Mouse (Mus musculus): ENCODE data around the gene Gimap3.

The Gimap3 gene

DNA sequence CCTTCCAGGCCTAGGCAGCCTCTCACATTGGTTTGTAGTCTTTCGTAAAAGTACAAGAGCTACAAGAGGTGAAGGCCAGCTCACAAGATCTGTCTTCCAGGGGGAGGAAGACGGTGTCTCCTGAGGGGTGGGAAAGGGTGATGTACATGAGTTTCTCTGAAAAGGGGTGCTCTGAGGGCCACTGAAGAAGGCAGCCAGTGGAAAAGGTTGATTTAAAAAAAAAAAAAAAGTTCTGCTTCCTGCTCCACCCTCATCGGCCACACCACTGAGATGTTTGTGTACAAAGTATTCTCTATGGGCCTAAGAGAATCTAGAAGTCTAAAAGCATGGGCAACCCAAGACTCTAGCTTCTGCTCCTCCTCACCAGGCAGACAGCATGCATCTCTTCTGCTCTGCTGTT, at the start of gene Gimap3:
TSS of gene Gimap3 (minus strand) at position 156 of the 400 bp plus-strand sequence.
- in situ Hi-C loops (cut with MboI) = loop anchor here (5.0 kb wide), 1 partner anchor 123 kb away; the partner anchor contains the start of gene Gimap8

DNA sequence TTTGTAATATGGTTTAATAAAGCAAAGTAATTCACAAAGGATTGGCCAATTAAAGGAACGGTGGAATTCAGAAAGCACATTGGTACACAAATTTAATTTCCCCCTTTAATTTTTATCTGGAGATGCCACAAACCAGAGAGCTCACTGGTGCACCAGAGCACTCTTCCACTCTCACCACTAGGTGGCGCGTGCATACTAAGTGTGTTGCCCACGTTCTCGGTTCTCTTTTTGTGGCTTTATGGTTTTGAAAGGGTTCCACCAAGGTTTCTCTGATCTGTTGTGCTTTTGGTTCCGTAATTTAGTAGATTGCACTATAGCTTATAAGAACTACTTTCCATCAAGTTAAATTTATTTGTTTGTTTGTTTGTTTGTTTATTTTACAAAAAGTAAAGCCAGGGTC, 47.2 kb upstream of the Gimap3 start:
- in situ Hi-C loops (cut with MboI) = no loop called here

DNA sequence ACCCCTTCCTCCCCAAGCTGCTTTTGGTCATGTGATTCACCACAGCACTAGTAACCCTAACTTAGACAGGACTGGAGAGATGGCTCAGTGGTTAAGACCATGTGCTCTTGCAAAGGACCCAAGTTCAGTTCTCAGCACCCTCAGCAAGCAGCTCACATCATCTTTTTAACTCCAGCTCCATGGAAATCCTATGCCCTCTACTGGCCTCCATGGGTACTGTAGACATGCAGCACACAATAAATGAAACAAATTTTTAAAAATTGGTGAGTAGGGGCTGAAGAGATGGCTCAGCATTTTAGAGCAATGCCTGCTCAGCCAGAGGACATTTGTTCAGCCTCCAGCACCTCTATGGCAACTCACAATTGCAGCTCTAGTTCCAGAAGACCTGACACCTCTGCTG, 44.4 kb upstream of the Gimap3 start:
- in situ Hi-C loops (cut with MboI) = no loop called here

DNA sequence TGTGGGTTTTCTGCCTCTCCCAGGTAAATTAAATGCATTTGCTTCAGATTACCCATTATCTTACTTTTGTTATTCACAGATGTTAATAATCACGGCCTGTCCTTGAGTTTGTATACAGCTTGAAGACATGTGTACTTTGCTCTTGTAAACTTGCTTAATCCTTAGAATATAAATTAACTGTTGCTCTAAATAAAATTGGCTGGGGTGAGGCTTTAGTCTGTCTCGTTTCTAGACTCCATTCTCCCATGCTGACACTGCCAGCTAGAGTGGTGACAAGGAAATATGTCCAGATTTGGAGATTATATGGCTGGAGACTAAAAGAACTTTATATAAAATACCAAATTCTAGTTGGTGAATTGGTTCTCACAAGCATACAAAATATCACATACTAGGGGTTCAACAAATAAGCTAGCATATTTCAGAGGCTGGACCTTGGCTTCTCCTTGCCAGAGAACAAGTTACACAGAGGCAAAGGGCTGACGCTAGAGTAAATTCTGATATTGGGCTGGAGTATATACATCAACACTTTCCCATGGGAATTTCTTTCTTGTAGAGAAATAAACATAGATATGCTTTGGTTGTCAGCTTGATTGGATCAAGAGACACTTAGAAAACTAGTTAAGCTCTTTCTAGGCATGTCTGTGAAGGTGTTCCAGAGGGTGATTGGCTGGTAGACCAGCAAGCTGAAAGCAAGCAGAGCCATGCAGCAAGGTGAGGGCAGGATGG, 39.0 kb upstream of the Gimap3 start:
- in situ Hi-C loops (cut with MboI) = no loop called here

DNA sequence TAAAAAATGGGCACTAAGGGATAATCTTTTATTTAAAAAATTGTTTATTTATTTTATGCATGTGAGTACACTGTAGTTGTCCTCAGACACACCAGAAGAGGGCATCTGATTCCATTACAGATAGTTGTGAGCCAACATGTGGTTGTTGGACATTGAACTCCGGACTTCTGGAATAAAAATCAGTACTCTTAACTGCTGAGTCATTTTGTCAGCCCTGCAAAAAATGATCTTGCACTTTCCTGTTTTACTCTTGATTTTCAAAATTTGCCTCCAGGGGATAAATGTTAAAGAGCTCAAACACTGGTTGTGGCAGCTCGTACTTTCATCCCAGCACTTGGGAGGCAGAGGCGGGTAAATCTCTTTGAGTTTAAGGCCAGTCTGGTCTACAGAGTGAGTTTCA, 36.1 kb upstream of the Gimap3 start:
- in situ Hi-C loops (cut with MboI) = no loop called here

DNA sequence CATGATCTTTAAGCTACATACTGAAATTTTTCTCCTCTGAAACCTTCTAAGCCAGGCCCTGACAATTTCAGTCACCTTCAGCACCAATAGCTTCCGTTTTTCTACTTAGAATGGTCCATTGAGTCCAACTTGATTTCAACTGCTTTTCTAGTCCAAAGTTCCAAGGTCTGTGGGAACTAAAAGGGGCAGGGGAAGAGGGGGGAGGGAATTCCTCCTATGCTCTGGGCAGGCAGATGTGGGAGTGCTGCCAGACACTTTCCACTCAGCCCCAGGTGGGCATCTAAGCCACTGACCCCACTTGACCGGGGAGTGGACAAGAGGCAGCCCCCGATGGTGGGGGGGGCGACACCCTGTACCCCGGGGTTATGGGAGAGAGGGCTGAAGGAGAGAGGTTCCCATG, 33.7 kb upstream of the Gimap3 start:
- in situ Hi-C loops (cut with MboI) = no loop called here

DNA sequence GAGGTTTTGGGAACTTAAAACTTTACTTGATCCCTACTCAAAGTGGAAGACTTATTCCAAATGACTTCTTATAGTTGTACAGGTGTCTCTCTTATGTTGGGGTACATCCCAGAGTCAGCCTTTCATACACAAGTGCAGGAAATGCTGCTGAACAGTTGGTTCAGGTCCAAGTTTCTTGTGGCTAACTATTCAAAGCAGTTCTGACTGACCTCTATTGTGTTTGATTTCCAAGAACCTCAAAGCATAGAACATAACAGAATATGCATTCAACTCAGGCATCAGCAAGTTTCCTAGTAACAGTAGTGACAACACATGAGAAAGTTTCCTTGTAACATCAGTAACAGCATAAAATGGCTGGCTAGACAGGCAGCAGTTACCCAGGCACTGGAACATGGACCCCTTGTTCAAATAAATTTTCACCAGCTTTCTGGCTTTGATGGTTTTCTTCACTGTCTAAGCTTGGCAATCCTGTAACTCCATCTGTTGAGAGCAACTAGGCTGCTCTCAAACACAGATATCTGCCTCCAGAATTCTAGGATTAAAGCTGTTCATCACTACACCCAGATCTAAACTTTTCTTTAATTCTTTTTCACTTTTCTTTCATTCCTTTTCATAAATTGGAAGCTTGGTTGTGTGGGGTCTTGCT, 32.9 kb upstream of the Gimap3 start:
- in situ Hi-C loops (cut with MboI) = no loop called here

DNA sequence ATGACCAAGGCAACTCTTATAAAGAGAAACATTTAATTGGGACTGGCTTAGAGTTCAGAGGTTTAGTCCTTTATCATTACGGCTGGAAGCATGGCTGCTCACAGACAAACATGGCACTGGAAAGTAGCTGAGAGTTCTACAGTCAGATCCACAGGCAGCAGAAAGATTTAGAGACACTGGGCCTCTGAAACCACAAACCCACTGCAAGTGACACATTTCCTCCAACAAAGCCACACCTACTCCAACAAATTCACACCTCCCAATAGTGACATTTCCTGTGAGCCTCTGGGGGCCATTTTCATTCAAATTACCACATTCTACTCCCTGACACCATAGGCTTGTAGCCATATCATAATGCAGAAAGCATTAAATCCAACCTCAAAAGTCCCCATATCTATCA, 31.2 kb upstream of the Gimap3 start:
- in situ Hi-C loops (cut with MboI) = no loop called here

DNA sequence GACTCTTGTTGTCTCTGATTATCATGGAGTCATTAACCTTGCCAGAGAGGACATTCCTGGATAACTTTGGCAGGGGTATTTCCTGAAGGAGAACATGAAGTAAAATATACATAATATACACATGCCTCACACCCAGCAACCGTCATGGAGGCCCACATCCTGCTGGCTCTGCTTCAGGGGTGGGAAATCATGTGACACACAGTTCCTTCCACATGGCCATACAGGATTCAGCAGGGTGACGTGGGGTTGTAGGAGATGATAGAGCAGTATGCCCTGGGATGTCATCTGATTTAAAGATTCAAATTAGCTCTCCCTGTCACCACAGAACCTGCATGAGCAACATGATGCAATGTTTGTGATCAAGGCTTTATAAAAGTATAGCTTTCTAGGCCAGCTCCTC, 17.2 kb upstream of the Gimap3 start:
- in situ Hi-C loops (cut with MboI) = no loop called here

DNA sequence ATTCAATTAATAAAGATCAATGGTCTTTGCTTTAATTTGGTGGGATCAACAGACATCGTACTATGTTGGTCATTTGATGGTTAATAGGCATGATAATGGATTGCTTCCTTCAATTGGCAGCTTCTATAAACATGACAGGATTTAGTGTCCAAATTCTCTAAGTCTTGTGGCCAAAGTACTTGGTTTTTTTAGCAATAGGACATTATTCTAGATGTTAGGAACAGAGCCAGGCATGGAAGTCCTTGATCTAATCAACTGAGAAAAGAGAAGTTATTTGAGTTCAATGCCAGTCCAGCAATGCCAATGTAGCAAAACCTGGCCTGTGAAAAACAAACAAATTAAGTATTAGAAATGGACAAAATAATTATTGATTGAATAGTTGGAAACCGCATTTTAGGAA, 14.9 kb upstream of the Gimap3 start:
- in situ Hi-C loops (cut with MboI) = no loop called here

DNA sequence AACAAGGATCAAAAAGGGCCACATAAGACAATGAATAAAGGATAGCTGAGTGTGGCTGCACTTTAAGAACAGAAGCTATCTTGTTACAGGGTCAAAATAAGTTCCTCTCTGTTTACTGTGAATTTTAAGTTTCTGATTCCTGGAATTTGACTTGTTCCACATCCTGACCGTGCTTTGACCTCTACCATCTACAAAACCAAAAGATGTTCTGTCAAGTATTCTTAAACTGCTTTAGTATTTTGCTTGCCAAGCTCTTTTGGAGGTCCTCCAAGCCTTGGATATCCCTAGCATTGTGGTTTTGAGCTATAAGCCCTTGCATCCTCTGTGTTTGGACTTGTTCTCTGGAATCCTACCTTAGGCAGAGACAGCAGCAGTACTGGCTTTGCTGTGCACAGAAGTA, 14.5 kb upstream of the Gimap3 start:
- in situ Hi-C loops (cut with MboI) = no loop called here

DNA sequence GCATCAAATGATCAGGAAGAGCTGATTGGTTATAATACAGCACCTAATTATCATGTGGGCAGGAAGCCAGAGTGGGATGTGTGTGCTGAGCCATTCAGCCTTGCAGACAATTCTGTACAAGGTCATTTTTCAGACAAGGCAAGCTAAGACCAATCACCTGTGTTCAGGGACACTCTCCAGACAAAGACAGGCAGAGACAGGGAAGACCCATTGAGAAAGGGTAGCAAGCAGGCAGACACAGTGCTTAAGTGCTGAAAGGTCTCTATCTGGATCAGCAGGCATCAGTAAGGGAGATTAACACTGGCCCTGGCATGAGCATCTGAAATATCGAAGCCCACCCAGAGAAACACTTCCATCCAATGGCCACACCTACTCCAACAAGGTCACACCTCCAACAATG, 13.8 kb upstream of the Gimap3 start:
- in situ Hi-C loops (cut with MboI) = no loop called here

DNA sequence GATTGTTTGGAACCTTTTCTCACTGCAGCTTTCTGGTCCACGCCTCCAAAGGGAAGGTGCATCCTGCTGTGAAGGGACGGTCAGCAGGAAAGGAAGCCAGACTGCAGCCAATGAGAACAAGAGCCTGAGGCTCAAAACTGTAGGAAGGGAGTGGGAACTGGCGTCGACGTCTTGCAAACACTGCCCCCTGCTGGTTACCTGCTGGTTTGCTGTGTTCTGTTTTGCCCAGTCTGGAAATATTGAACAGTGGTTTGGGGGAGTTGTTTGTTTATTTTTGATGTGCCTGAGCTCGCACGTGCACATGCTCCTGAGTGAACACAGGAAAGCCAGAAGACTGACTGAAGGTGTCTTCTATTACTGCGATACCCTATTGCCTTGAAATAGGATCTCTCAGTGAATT, 1.4 kb upstream of the Gimap3 start:
- in situ Hi-C loops (cut with MboI) = loop anchor here (5.0 kb wide), 1 partner anchor 125 kb away; the partner anchor contains the start of gene Gimap8

DNA sequence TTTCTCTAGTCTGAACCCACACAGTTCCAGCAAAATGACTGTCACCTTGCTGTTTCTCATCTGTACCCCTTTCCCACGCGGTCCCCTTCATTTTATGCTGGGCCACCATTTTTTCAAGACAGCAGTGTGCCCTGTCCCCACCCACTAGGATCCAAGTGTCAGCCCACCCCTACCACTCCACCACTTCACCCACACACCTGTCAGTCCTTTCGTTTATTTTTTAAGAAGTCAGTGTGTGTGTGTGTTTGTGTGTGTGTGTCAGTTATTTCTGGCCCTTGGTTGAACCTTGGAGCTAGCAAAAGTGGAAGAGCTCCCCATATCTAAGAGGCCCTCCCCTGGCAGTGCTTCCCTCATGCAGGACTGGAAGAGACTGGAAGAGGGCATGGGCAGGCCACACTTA, 1.7 kb downstream of the Gimap3 start:
- in situ Hi-C loops (cut with MboI) = no loop called here

DNA sequence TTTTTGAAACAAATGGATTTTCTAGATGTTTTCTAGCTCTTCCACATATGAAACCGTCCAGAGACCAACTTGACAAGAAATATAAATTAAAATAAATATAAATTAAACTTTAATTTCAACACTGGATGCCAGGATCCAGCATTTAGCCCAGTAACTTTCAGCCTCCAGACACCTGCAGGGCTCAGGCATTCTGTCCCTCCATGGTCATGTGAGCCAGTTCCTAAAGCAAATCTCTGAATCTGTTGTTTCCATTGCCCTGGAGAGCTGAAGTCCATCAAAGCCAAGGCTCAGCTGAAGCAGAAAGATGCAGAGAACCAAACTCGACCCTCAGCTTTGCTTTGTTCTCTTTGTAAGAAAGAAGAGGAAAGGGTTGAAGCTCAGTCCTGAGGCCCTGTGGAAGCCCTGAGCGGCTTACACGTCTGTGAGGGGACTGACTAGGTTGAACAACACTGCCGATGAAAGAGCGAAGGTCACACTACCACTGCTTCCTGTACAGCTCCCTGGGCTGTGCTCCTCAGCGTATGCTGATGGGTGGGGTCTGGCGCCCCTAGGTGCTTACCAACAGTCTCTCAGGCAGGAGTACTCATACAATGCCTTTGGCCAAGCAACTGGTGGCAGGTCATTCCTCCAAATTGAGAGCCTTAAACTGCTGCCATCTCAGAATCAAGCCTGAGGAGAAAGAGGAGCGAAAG, 2.3 kb downstream of the Gimap3 start:
- in situ Hi-C loops (cut with MboI) = no loop called here

DNA sequence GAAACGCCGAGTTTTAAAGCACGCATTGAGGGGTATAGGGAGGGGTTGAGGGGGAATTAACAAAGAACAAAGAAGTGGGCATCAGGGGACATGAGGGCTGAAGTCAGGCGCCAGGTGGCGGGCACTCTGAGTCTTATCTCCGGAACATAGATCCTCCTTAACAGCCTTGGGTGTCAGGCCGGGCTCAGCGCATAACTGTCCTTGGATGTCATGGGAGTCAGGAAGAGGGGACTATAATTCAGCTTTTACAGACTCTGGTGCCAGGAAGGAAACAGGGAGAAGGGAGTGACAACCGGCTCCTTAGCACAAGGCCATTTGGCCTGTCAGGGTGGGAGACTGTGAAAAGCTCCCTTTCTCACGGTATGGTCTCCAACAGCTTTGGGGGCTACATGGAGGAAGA, 6.2 kb downstream of the Gimap3 start:
- in situ Hi-C loops (cut with MboI) = no loop called here

DNA sequence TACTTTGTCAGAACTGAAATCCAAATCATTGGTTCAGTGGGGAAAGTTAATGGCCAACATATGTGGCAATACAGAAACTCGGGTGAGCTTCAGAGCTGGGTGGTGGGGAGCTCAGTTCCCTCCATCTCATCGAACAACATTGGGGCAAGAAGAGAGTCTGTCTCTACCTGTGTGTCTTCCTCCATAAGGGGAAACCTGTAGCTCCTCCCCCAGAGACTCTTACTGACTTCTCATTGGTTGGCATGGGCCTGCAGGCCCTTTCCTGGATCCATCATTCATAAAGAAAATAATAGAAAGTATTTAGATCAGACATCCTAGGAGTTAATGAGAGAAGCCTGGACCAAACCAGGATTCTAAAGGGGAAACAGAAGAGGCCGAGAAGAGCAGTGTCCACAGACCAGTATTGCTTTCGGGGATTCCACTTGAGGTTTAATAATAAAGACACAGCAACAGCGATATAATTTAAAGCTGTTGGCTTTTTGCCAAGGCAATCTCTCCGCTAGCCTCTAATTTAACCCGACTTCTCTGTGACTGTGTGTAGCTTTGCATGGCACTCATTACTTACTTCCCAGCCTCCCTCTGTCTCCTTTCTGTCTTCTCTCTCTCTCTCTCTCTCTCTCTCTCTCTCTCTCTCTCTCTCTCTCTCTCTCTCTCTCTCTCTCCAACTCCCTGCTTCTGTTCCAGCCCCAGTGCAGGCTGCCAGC, 6.9 kb downstream of the Gimap3 start:
- in situ Hi-C loops (cut with MboI) = no loop called here

DNA sequence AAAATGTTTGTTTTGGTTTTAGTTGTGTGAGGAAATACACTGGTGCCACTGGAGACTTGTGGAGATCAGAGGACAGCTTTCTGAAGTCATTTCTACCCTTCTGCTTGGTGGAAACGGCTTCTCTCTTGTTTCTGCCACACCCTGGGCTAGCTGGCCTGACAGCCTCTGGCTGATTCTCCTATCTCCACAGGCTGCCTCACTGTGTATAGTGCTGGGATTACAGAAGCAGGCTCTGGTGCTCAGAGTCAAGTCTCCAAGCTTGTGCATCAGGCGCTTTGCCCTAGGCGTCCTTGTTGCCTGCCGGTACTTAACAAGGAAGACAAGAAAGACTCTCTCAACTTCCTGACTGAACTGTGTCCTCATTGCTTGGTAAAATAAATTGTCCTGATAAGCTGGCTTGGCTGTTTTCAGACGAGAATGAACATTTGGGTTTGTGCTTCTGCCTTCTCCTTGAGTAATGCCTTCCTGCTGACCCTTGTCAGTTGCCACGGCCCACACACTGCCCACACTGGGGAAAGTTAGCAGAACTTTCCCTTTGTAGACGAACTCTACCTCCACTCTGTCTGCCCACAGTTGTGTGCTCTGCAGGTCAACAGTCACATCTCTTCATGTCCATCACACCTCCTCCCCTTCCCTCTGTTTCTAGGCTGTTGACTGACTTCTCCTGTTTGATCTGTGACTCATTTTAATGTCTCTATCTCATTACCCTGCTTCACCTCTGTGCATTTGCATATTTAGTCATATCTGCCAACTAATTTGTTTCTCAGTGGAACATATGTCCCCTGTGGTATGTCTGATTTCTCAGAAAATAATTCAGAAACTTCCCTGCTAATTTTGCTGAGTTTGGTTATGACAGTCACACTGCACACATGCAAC, 23.3 kb downstream of the Gimap3 start:
- in situ Hi-C loops (cut with MboI) = no loop called here

DNA sequence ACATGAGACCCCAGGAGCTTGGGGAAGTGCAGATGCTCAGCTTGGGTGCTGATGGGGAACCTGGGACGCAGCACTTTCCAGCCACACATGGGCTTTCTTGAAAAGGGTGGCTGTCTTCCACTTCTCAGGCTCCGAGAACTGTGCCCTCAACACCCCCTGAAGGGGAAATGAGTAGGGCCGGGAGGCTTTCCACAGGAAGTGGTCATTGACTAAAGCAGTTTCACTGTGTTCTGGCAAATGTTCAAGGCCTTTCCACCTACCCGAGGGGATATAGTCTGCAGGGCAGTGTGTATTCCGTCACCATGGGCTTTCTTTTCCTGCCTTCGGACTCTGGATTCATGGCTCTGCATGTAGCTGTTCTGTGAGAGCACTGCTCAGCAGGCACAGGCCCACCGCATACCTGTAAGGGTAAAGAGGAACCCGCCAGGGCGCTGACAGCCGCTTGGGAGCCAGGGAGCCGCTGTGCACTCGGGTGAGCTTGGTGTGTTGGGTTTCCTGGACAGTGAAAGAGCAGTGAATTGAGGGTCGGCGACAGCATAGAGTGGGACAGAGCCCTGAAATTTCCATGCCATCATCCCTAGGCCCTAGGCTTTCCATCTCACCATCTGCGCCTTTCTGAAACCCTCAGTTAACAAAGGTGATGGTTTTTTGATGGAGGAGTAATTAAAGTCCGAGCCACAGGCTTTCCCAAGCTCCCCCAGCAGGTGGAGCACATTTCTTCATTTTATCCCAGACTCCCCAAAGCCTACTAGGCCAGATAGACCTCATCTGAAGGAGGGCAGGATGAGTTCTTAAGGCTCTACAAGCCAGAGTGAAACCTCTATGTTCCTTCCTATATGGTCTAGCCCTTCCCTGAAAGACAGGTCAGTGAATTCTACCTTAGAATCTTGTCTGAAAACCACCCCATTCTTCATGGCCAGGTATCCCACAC, 24.4 kb downstream of the Gimap3 start, which contains the start of gene Gimap5:
TSS of gene Gimap5 (plus strand) at position 239 of the 931 bp plus-strand sequence.
- in situ Hi-C loops (cut with MboI) = no loop called here

DNA sequence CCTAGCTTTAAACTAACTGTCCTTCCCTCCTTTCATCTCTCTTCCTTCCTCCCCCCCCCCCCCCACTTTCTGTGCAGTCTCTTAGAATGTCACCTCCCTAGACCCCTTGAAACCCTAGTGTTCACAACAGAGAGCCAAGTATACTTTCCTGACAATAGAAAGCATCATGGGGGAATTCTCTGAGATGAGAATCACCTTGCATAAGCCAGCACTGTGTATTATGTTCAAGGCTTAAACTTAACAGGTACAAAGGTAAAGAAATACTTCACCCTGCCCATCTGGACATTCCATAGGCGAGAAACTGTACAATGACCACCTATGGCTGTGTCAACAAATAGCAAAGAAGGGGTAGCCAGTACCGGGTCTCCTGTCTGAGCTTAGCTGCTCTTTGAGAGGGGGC, 25.2 kb downstream of the Gimap3 start:
- in situ Hi-C loops (cut with MboI) = no loop called here

Data from mature B cell (primary cell).